In genomic region chr1:171387099-171387498, GRCm38 (mm10) we compare ENCODE assay signal across 9 mouse cellular contexts. TPM values are rescaled to one million over a fixed set of nuclear protein-coding genes. Genes with fewer than 3 reads are reported as not detected.
DNase-seq lines count a peak whose midpoint lies in the region; ATAC-seq and TF ChIP-seq lines count a peak whose summit lies in the region.
"Had no signal": no experiment of that assay in that cellular context is flagged by ENCODE, and none has a peak within 500 bp of the region (broad histone marks: within the 10 kb centered on the region; RNA-seq: fewer than 3 reads in every experiment).

No protein-coding gene starts in this region.

- peaks cover 26% of the 10 kb centered on the region for H3K79me2 ChIP-seq in CH12.LX (replicated peaks; ENCODE audit: control insufficient read depth, extremely low read depth, insufficient read depth, poor library complexity, severe bottlenecking)

- no peak overlapping the region for H3K9ac ChIP-seq in kidney, embryonic 14.5 days (ENCODE audit: low read depth, low read length)
- H3K9ac ChIP-seq in CH12.LX (ENCODE audit: insufficient read depth, low read depth): 0 out of 2 replicates have a peak overlapping the region, but pooled peaks have one; percentile 57
- H3K9ac ChIP-seq in midbrain, postnatal 0 days (replicated peaks; ENCODE audit: low read length, poor library complexity, severe bottlenecking): no peak overlapping the region
- H3K9ac ChIP-seq: midbrain, embryonic 12.5 days had no signal

- TF ChIP-seq EP300 in CH12.LX (IDR thresholded peaks at IDR 0.05; ENCODE audit: low read length): no peak

- H3K4me1 ChIP-seq in kidney, embryonic 14.5 days (ENCODE audit: control insufficient read depth, insufficient read depth, low read length): no peaks in the 10 kb centered on the region
- peaks cover 43 to 69% of the 10 kb centered on the region in 2 experiments for H3K4me1 ChIP-seq in CH12.LX (ENCODE audit: control insufficient read depth in 1 of 2, insufficient read depth in 2 of 2)
- H3K4me1 ChIP-seq in midbrain, postnatal 0 days (ENCODE audit: insufficient read depth, low read length): no peaks in the 10 kb centered on the region
- H3K4me1 ChIP-seq: midbrain, embryonic 12.5 days had no signal

- ATAC-seq in kidney, embryonic 14.5 days (ENCODE audit: low FRiP score, low TSS enrichment): peak; percentile 63
- no peak for ATAC-seq in midbrain, postnatal 0 days (ENCODE audit: low FRiP score)

- H3K36me3 ChIP-seq in kidney, embryonic 14.5 days (ENCODE audit: control insufficient read depth, insufficient read depth, low read length): no peaks in the 10 kb centered on the region
- H3K36me3 ChIP-seq in CH12.LX (replicated peaks in 1 of 2; ENCODE audit: control insufficient read depth in 1 of 2, insufficient read depth in 1 of 2, low read length in 1 of 2): peaks cover 0 to 9% of the 10 kb centered on the region in 2 experiments
- H3K36me3 ChIP-seq in midbrain, postnatal 0 days (ENCODE audit: insufficient read depth, low read length): no peaks in the 10 kb centered on the region
- H3K36me3 ChIP-seq: midbrain, embryonic 12.5 days had no signal

- in situ Hi-C loops in CH12.LX (cut with MboI; ENCODE audit: low pct_ligation_motif_present, low pct_unique_long_range_greater_than_20kb, low sequenced_read_pairs): no loop called here

- no peaks in the 10 kb centered on the region for H3K27me3 ChIP-seq in kidney, embryonic 14.5 days (ENCODE audit: control insufficient read depth, insufficient read depth, low read length)
- no peaks in the 10 kb centered on the region for H3K27me3 ChIP-seq in CH12.LX (replicated peaks)
- no peaks in the 10 kb centered on the region for H3K27me3 ChIP-seq in midbrain, postnatal 0 days (ENCODE audit: insufficient read depth, low read length)

- H3K4me2 ChIP-seq in kidney, embryonic 14.5 days (replicated peaks; ENCODE audit: low read depth, low read length): no peak overlapping the region
- peak overlapping the region; percentile 74 for H3K4me2 ChIP-seq in CH12.LX (ENCODE audit: insufficient read depth, low read depth, poor library complexity, severe bottlenecking)
- H3K4me2 ChIP-seq in midbrain, postnatal 0 days (ENCODE audit: low read depth, low read length, poor library complexity, severe bottlenecking): no peak overlapping the region
- H3K4me2 ChIP-seq: midbrain, embryonic 12.5 days had no signal

- H3K4me3 ChIP-seq in kidney, embryonic 14.5 days (ENCODE audit: low read length): no peak overlapping the region
- peak overlapping the region in 1 of 3 experiments; percentile 25 for H3K4me3 ChIP-seq in CH12.LX (replicated peaks in 1 of 3; ENCODE audit: low read depth in 2 of 3, low read length in 2 of 3, poor library complexity in 1 of 3)
- no peak overlapping the region for H3K4me3 ChIP-seq in midbrain, postnatal 0 days (ENCODE audit: low read depth, low read length)
- H3K4me3 ChIP-seq: midbrain, embryonic 12.5 days had no signal

- peak; percentile 29 to 82; a peak in 3 of 4 replicates for TF ChIP-seq CTCF in CH12.LX (conservative IDR thresholded peaks at IDR 0.05 in 1 of 2, IDR thresholded peaks at IDR 0.05 in 1 of 2; ENCODE audit: low read depth in 2 of 2, low read length in 2 of 2)
- peak; percentile 62 for TF ChIP-seq CTCF in midbrain, postnatal 0 days (IDR thresholded peaks at IDR 0.05)

- TF ChIP-seq RAD21 in CH12.LX (IDR thresholded peaks at IDR 0.05; ENCODE audit: low read depth, low read length): peak; percentile 55

- no peak for DNase-seq in kidney, postnatal 25 days
- DNase-seq in CH12.LX (ENCODE audit: extremely low read depth): peak; percentile 71
- DNase-seq in embryo, embryonic 10 days (ENCODE audit: low spot score): peak; percentile 68
- peak; percentile 49 for DNase-seq in midbrain, postnatal 0 days (ENCODE audit: low spot score)
- DNase-seq in urinary bladder, postnatal 4 days (ENCODE audit: low spot score in 2 of 2): no peak
- DNase-seq in frontal cortex, adult 2 months (ENCODE audit: extremely low spot score in 1 of 2, low spot score in 1 of 2): no peak
- no peak for DNase-seq in natural killer cell, adult 2 months (ENCODE audit: low spot score in 2 of 2)

- WGBS in kidney, embryonic 14.5 days: 19% methylated on average over 6 of the region's 6 CpGs
- WGBS in midbrain, postnatal 0 days: 23% methylated on average over 6 of the region's 6 CpGs

- dilution Hi-C loops in CH12.LX (cut with MboI; ENCODE audit: extremely low pct_ligation_motif_present, extremely low pct_unique_long_range_greater_than_20kb, low sequenced_read_pairs): no loop called here

- no peak overlapping the region for H3K27ac ChIP-seq in kidney, embryonic 14.5 days (ENCODE audit: low read depth, low read length)
- peak overlapping the region; percentile 39 for H3K27ac ChIP-seq in CH12.LX (ENCODE audit: insufficient read depth, low read depth)
- 0 out of 2 replicates have a peak overlapping the region, but pooled peaks have one; percentile 26 for H3K27ac ChIP-seq in midbrain, postnatal 0 days (ENCODE audit: low read depth, low read length)
- H3K27ac ChIP-seq: midbrain, embryonic 12.5 days had no signal

- H3K9me3 ChIP-seq in kidney, embryonic 14.5 days (ENCODE audit: control insufficient read depth, low read length): no peaks in the 10 kb centered on the region
- no peaks in the 10 kb centered on the region for H3K9me3 ChIP-seq in CH12.LX (replicated peaks; ENCODE audit: low read length)
- H3K9me3 ChIP-seq in midbrain, postnatal 0 days (ENCODE audit: low read length): no peaks in the 10 kb centered on the region
- H3K9me3 ChIP-seq: midbrain, embryonic 12.5 days had no signal

- TF ChIP-seq POLR2A in CH12.LX (IDR thresholded peaks at IDR 0.05; ENCODE audit: low read depth, low read length): no peak

TF ChIP-seq in CH12.LX, 34 proteins besides CTCF, POLR2A, EP300 and RAD21:
- TF ChIP-seq MAZ (IDR thresholded peaks at IDR 0.05; ENCODE audit: low read depth, low read length) (peak; percentile 43; the same call in 1 of the 2 replicates), ZMIZ1 (IDR thresholded peaks at IDR 0.05; ENCODE audit: low read depth, low read length) (no peak), SMC3 (IDR thresholded peaks at IDR 0.05; ENCODE audit: low read depth, low read length) (peak; percentile 70), MEF2A (IDR thresholded peaks at IDR 0.05; ENCODE audit: borderline replicate concordance, low read depth, low read length) (no peak), ETS1 (conservative IDR thresholded peaks at IDR 0.05; ENCODE audit: low read depth, low read length) (0 out of 2 replicates have a peak, but pooled peaks have one; percentile 19), TCF12 (IDR thresholded peaks at IDR 0.05; ENCODE audit: low read depth, low read length) (peak; percentile 77), SIN3A (IDR thresholded peaks at IDR 0.05; ENCODE audit: low read length) (0 out of 2 replicates have a peak, but pooled peaks have one; percentile 1)

RNA-seq across cellular contexts. Expression of gene Arhgap30, which starts 1.7 kb away (rescaled TPM):
- 0.69 and 0.81 TPM in 2 replicates for polyA plus RNA-seq in kidney, embryonic 14.5 days (2014; fragmentation: Nextera tagmentation; extraction: Ambion mirVana)
- 70.8 and 81.4 TPM in 2 replicates for total RNA-seq in CH12.LX (2012; rRNA removed)
- total RNA-seq in CH12.LX (2014; rRNA removed): 52.0 and 55.9 TPM in 2 replicates
- polyA plus RNA-seq in CH12.LX (2012; ENCODE audit: insufficient read length, low read depth): 78.5 and 85.0 TPM in 2 replicates
- total RNA-seq in midbrain, postnatal 0 days (2014; rRNA removed): 0.82 and 1.1 TPM in 2 replicates
- polyA plus RNA-seq in midbrain, postnatal 0 days (2015; fragmentation: Nextera tagmentation; extraction: Ambion mirVana): 0.75 and 0.81 TPM in 2 replicates
- polyA plus RNA-seq in frontal cortex, adult 2 months (2012; rRNA removed): 1.4 and 1.8 TPM in 2 replicates

RNA-seq across cellular contexts. Expression of gene Nectin4, which starts 17.2 kb away (rescaled TPM):
- polyA plus RNA-seq in kidney, embryonic 14.5 days (2014; fragmentation: Nextera tagmentation; extraction: Ambion mirVana): 1.0 and 2.6 TPM in 2 replicates
- 2.1 and 2.7 TPM in 2 replicates for total RNA-seq in CH12.LX (2012; rRNA removed)
- total RNA-seq in CH12.LX (2014; rRNA removed): 0.22 and 0.30 TPM in 2 replicates
- polyA plus RNA-seq in CH12.LX (2012; ENCODE audit: insufficient read length, low read depth): 0.49 and 0.52 TPM in 2 replicates
- 4.7 and 9.3 TPM in 2 replicates for total RNA-seq in midbrain, postnatal 0 days (2014; rRNA removed)
- 4.8 TPM in 2 replicates for polyA plus RNA-seq in midbrain, postnatal 0 days (2015; fragmentation: Nextera tagmentation; extraction: Ambion mirVana)
- 2.6 and 3.1 TPM in 2 replicates for polyA plus RNA-seq in frontal cortex, adult 2 months (2012; rRNA removed)

RNA-seq across cellular contexts. Expression of gene Usf1, which starts 24.0 kb away (rescaled TPM):
- polyA plus RNA-seq in kidney, embryonic 14.5 days (2014; fragmentation: Nextera tagmentation; extraction: Ambion mirVana): 85.4 and 86.4 TPM in 2 replicates
- total RNA-seq in CH12.LX (2012; rRNA removed) (59.4 and 73.7 TPM in 2 replicates), CH12.LX (2014; rRNA removed) (53.8 and 54.9 TPM in 2 replicates)
- 37.4 and 39.5 TPM in 2 replicates for polyA plus RNA-seq in CH12.LX (2012; ENCODE audit: insufficient read length, low read depth)
- 134 and 156 TPM in 2 replicates for total RNA-seq in midbrain, postnatal 0 days (2014; rRNA removed)
- polyA plus RNA-seq in midbrain, postnatal 0 days (2015; fragmentation: Nextera tagmentation; extraction: Ambion mirVana): 160 and 167 TPM in 2 replicates
- 105 and 119 TPM in 2 replicates for polyA plus RNA-seq in frontal cortex, adult 2 months (2012; rRNA removed)

RNA-seq across cellular contexts. Expression of gene Klhdc9, which starts 26.5 kb away (rescaled TPM):
- 2.2 and 2.4 TPM in 2 replicates for polyA plus RNA-seq in kidney, embryonic 14.5 days (2014; fragmentation: Nextera tagmentation; extraction: Ambion mirVana)
- total RNA-seq in CH12.LX (2012; rRNA removed): 0.08 and 0.13 TPM in 2 replicates
- not detected in 2 replicates for total RNA-seq in CH12.LX (2014; rRNA removed)
- not detected in 2 replicates for polyA plus RNA-seq in CH12.LX (2012; ENCODE audit: insufficient read length, low read depth)
- total RNA-seq in midbrain, postnatal 0 days (2014; rRNA removed): 4.0 and 4.5 TPM in 2 replicates
- polyA plus RNA-seq in midbrain, postnatal 0 days (2015; fragmentation: Nextera tagmentation; extraction: Ambion mirVana): 6.3 and 6.4 TPM in 2 replicates
- polyA plus RNA-seq in frontal cortex, adult 2 months (2012; rRNA removed): 7.9 and 9.0 TPM in 2 replicates

RNA-seq across cellular contexts. Expression of gene Tstd1, which starts 31.6 kb away (rescaled TPM):
- polyA plus RNA-seq in kidney, embryonic 14.5 days (2014; fragmentation: Nextera tagmentation; extraction: Ambion mirVana): 2.2 and 4.0 TPM in 2 replicates
- total RNA-seq in CH12.LX (2012; rRNA removed) (2.5 and 2.6 TPM in 2 replicates), CH12.LX (2014; rRNA removed) (1.2 and 1.4 TPM in 2 replicates)
- polyA plus RNA-seq in CH12.LX (2012; ENCODE audit: insufficient read length, low read depth): 3.5 and 4.4 TPM in 2 replicates
- total RNA-seq in midbrain, postnatal 0 days (2014; rRNA removed): not detected in 2 replicates
- 3.1 and 3.9 TPM in 2 replicates for polyA plus RNA-seq in midbrain, postnatal 0 days (2015; fragmentation: Nextera tagmentation; extraction: Ambion mirVana)
- 4.1 and 5.0 TPM in 2 replicates for polyA plus RNA-seq in frontal cortex, adult 2 months (2012; rRNA removed)

Comparison
In these comparisons a context has a peak if more than half of its experiments do, and no peak if none do; other contexts are left out.
1. DNase-seq: peak in CH12.LX (single experiment), embryo, embryonic 10 days (single experiment) and midbrain, postnatal 0 days (single experiment); none in kidney, postnatal 25 days (0 of 2), urinary bladder, postnatal 4 days (0 of 2), frontal cortex, adult 2 months (0 of 2) and natural killer cell, adult 2 months (0 of 2).
2. RNA of gene Arhgap30, which starts 1.7 kb away (polyA plus RNA-seq): 78.5 to 85.0 TPM in CH12.LX; 1.4 to 1.8 TPM in frontal cortex, adult 2 months, 0.75 to 0.81 TPM in midbrain, postnatal 0 days and 0.69 to 0.81 TPM in kidney, embryonic 14.5 days; every median in the first group is over 10 times any median in the second.